Mouse (Mus musculus): ENCODE results near the gene Gstm3.
"Not testable (repeated sequence)": the region's sequence is repeated elsewhere in the genome, so short reads cannot be mapped to it uniquely, and the experiment has no call there.

Gene Gstm3

DNA sequence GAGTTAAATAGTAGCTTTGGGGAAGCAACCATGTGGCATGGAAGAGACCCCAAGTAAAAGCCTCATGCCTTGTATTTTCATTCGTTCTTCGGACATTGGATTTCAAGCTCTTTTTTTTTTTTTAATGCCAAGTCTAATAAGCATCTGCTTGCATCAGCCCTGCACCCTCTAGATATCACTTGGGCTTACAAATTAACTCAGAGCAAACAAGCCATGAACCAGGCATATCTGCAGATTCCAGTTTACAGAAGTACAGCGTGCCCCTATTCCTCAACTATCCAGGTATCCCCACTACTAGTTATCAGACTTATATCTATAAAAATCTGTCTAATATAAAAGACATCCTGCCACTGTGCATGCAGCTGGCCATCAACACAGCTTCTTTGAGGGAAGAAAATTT is 3.0 kb upstream of the Gstm3 start:
- no peak for DNase-seq

DNA sequence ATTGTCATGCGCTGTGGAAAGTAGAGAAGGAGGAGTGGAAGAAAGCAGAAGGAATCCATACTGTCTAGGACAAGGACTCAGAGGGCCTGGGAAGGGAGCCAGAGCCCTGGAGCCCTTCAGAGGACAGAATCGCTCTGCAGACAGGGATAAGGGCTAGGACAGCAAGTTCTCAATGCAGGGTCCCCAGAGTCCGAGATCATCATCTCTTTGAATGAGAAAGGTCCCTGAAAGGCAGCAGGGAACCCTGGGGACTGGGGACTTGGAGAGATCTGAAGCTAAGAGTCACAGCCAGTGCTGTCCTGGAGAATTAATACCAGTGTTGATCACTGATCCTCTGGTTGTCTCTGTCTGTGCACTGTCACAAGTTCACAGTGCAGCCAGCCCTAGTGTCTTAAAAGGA is 2.0 kb upstream of the Gstm3 start:
- DNase-seq, result not testable (repeated sequence)

DNA sequence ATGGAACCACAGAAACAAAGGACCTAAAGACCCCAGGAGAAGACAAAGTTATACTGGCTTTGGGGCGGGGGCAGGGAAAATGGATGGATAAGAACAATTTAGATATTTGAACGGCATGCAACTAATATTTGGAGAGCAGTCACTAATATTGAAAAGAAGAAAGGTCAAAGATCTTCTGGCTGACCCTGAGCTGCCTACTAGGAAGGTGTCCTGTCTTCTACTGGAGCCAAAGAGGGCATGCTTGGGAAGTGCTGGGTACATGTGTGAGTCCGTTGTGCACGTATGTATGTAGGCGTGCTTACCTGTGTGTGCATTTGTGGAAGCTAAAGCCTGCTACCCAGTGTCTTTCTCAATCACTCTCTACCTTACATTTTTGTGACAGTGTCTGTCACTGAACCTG is 2.5 kb downstream of the Gstm3 start:
- DNase-seq, result no peak

DNA sequence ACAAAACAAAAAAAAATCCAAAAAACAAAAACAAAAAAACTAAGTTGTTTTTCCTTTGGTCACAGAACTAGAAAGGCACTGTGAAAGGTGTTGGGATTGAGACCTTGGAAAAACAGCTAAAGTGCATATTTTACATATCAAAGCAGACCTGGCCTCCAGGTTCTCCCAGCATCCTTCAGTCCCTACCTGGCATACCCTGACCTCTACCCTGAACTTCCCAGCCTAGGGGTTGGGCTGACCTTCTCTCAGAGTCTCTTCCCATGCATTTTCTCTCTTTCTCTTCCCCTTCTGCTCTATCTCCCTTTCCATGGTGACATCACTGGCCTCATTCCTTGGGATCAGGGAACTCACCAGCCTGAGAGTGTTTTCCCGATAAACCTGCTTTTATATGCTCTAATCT is 3.5 kb downstream of the Gstm3 start:
- DNase-seq, result no peak

DNA sequence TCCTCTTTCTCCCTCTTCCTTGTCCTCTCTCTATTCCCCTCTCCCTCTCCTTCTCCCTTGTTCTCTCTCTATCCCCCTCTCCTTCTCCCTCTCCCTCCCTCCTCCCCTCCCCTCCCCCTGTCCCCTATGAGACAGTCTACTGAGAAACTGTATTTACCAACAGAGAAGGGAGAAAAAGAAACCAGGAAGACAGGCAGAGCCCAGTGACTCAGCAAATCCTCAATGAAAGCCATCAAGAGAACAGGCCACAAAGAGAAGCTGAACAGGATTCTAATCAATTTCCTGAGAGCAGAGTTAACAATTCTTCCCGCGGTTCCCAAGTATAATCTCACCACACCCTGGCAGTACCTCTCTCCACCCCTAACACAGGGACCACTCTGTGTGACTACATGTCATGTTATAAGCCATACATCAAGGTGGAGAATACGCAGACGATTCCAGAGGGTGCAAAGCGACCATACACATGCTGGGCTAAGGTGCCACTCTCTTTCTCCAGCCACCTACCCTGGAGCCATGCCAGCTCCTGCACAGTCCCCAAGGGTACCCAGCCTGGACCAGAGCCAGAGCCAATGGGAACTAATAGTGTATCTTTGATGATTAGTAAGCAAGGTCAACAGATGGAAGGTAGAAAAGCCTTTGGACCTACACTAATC is 4.3 kb downstream of the Gstm3 start:
- no peak for DNase-seq

DNA sequence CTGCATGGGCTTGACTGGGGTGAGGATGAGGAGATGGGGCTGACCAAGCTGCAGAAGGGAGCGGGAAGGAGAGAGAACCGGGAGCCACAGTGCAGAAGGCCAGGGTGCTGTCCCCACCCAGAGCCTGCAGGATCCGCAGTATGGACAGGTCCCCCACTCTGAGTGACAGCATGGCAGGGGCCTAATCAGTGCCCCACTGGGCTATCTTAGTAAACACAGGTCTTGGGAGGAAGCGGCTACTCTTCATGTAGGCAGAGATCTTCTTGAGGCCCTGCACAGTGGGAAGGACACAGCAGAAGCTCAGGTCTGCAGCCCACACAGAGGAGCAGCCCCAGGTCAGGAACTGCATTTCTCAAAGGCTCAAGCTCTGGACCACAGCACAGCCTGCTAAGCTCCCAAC is 5.1 kb downstream of the Gstm3 start:
- no peak for DNase-seq

DNA sequence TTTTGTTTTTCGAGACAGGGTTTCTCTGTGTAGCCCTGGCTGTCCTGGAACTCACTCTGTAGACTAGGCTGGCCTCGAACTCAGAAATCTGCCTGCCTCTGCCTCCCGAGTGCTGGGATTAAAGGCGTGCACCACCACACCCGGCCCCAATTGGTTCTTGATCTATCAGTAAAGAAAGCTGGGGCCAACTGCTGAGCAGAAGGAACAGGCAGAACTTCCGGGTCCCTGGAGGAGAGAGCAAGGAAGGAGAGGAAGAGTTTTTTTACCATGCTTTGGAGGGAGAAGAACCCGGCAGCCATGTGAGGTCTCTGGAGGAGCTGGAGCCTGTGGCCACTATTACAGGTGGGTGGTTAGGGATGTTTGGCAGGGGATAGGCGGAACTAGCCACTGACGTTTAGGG is 13.8 kb downstream of the Gstm3 start:
- DNase-seq, result not testable (repeated sequence)

DNA sequence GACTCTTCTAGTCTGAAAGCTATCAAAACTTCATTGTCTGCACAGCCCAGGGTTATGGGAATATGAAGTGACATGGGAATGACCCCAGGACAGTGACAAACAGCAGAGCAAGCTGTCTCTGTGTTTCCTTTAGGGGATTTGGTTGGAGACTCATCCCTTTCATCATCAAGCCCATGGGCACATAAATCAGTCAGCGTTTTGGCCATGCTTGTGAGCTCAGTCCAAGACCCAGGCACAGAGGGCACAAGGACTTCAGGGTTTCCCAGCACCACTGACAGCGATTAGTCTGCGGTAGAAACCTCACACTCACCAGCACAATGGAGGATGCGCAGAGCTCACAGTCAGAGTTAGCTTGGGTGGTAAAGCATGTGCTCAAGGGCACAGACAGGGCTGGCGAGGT is 15.2 kb downstream of the Gstm3 start:
- DNase-seq, result no peak

DNA sequence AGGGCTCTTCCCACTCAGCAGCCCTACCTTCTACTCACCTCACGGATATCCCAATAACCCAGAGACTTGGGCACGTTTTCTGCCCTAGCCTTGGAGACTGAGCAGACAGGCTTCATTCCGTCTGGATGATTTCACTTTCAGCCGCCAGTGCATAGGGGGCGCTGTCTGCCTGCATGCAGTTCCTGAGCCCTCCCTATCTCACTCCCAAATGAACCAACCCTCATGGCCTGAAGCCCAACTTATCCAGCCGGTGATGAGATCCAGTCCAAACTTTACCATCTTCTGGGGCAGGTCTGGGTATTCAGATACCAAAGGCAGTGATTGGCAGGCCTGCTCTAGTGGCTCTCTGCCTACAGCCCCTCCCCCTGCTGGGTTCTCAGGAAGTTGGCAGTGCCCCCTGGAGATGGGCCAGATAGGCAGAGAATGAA is 15.7 kb downstream of the Gstm3 start:
- peak; percentile 81 to 83 for DNase-seq

DNA sequence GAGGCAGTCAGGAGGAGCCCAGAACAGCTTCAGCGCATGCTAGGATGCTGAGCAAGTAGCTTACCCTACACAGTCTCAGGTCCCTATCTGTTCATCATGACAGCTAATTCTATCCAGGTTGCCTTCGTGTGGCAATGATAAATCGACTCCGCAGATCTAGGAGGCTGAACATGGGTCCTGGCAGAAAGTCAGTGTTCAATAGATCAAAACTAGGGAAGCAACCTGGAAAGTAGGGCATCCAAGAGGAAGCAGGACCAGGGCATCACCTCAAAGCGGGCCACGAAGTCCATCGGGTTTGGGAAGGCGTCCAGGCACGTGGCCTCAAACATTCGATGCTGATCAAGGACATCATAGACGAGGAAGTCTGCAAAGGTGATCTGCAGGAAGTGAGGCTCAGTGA is 18.6 kb downstream of the Gstm3 start:
- no peak for DNase-seq

DNA sequence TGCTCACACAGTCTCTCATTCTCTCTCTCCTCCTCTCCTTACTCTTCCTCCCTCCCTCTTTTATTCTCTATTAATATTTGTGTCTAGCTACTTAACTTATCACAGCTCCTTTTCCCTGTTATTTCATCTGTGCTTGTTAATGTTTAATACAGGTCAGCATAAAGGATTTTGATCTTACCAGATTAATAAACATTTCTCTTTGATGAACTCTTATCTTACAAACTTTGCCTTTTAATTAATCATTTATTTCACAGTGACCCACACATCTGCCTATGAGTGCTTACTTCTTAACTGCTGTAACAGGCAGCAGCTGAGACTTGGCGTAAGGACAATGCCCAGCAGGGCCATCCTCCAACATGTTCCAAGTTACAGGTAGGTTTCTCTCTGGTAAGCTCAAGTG is 19.6 kb downstream of the Gstm3 start:
- not testable (repeated sequence) for DNase-seq

DNA sequence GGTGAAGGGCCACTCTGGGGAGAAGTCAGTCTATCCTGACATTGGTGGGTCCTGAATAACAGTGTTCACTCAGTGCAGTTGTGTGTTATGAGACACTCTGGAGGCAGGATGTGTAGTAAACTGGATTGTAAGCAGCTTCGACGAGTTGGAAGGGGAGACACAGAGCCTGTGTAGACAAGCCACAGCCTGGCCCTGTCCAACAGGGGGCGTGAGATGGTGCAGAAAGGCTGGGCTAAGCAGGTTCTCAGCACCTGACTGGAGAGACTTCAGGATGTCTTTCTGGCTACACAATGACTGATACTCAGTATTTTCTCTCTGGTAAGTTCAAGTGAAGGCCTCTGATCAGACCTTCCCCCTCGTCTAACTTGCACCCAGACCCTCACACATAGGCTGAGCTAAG is 23.4 kb downstream of the Gstm3 start:
- no peak for DNase-seq

DNA sequence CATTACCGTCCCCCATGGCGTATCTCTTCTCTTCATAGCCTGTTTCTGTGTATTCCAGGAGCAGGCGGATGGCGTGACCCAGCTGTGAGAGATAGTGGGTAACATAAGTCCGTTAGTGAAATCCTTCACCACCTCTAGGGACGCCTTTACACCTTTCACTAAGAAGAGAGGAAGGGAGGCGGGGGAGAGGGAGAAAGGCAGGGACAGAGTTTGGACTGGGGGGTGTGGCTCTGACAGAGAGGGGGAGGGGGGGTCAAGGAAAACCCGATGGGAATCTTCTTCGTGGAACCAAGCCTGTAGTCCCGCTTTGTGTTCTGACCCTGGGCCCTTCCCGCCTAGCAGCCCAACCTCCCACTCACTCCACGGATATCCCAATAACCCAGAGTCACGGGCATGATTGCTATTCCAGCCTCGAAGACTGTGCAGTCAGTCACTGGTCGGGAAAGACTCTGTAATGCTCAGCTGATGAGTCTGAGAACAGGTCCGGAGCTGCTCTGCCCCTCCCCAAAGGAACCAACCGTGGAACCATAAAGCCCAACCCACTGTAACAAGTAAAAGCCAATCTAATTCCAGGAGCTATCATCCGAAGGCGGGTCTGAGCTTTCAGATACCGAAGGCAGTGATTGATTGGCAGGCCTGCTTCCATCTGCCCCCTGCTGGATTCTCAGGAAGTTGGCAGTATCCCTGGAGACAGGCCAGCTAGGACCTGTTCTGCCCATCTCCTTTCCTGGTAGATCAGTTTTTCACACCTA is 25.7 kb downstream of the Gstm3 start, which contains the start of gene Gstm6:
Gstm6 (minus strand) TSS at position 511 of the 752 bp plus-strand sequence.
- peak; percentile 42 to 67 for DNase-seq

DNA sequence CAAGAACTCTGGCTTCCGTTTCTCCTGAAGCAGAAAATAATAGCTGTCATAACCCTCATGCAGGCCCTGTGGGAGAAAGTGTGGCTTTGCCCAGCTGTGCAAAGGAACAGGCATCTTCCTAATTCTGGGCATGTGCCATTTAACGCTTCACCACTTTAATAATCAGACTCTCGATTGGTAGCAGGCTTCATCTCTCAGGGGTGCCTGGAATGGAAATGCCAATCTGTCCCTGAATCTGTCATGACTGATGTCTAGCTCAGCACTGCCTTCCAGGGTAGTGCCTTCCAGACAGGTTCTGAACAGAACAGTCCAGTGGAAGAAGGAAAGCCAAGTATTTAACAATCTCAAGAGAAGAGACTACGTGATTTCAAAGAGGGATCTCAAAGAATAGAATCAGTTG is 27.8 kb downstream of the Gstm3 start:
- DNase-seq, result no peak

DNA sequence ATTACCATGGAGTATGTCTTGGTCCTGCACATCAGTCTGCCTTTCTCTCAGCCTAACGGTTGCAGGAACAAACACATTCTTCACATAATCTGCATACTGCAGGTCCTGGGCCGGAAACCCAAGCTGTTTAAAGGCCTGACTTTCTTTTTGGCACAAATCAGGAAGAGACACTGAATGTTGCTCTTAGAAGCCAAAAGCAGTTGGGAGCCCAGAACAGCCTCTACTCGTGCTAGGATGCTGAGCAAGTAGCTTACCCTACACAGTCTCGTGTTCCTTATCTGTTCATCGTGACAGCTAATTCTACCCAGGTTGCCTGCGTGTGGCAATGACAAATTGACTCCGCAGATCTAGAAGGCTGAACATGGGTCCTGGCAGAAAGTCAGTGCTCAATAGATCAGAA is 28.6 kb downstream of the Gstm3 start:
- DNase-seq, result no peak

DNA sequence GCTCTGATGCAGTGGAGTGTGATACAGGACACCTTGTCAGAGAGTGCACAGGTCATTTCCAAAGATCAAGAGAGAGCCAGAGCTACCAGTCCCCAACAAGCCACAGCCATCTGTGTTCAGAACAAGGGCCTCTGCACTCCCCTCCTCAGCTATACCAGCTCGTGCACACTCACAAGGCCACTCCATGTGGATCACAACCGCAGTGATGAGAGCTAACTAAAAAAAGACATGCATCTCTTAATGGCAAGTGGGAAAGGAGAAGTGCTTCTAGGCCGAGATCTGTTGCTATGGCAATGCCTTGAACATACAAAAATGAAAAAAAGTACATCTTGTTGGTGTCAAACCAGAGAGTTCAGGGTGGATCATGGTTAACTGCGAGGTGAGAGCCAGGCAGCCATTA is 29.3 kb downstream of the Gstm3 start:
- no peak for DNase-seq

DNA sequence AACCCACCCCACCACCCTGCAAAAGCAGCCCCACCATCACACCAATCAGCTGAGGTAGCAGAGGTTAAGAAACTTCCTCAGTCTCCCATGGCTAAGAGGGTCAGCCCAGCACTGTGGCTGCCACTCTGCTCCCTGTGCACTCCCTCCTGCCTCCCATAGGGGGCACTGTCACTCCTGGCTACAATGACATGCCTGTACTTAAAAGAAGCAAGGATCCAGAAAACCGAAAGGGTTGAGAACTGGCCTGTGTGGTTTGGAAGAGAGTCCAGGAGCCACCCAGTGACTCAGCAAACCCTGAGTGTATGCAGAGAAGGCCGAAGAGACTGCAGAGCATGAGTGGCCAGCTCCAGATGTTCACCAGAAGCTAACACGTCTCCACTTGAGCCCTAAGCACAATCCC is 29.7 kb downstream of the Gstm3 start:
- peak; percentile 75 to 80 for DNase-seq

DNA sequence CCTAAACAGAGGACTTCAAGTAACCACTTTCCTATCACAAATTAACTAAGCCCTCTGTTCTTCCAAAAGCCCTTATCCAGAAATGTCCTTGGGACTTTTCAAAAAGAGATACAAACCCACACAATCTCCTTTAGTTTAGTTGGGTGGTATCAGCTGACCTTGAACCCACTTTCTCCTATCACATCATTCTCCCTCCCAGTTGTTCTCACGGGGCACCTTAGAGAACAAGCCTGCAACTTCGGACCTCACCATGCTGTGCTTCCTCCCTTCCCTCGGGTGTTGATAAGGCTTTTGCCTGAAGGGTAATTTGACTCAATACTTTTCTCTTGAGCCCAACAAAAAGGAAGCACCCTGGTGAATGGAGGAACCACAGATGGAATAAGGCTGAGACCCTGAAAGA is 33.2 kb downstream of the Gstm3 start:
- no peak for DNase-seq

DNA sequence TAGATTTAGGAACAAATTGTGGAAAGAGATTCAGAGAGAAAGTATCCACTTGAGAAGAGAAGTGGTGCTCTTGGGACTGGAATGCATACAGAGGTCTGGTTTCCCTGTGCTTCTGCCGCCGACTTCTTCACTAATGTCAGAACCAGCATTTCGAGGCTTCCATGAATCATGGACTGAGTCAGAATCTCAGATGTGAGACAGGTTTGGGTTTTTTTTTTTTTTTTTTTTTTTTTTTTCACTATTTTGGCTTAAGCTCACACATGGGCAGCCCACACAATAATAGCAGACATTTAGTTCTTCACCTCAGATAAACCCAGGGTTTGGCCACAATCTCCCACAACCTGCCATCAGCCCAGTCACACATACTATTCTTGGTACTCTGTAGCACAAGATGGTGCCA is 33.8 kb downstream of the Gstm3 start:
- DNase-seq, result no peak

DNA sequence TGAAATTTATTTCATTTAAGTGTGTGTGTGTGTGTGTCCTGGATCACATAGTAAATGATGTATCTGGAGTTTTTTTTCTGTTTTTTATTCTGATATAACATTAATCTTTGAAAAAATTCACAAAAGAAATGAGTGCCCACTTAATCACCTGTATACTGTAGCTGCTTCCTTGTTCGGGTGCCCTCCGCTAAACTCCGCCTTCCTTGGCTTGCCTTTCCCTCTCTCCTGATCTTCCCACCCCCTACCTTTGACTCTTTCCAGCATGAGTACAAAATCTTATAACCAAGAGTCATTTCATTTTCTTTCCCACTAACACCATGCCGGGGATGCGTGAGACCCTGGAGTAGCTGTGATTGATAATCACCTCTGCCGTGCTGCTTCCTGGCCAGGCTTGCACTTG is 37.0 kb downstream of the Gstm3 start:
- no peak for DNase-seq

DNA sequence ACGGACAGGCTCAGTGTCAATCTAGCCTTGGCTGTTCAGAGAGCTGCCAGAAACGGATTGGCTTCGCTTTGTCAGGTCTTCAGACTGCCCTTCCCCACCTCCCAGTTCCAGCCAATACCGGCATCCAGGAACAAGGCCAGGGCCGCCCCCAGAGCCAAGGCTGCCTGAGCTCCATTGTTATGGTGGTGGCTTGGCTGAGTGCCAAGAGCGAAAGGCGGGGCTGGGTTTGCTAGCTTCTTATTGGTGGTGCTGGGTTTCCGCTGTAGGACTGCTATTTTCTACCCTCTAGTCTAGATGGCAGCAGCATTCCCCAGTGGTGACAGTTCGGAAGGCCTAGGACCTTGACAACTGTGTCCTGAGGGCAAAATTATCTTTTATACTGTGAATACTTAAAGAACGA is 37.4 kb downstream of the Gstm3 start, which contains the start of gene Gstm7:
Gstm7 (minus strand) TSS at position 148 of the 400 bp plus-strand sequence.
- DNase-seq, result peak; percentile 98 to 99

DNA sequence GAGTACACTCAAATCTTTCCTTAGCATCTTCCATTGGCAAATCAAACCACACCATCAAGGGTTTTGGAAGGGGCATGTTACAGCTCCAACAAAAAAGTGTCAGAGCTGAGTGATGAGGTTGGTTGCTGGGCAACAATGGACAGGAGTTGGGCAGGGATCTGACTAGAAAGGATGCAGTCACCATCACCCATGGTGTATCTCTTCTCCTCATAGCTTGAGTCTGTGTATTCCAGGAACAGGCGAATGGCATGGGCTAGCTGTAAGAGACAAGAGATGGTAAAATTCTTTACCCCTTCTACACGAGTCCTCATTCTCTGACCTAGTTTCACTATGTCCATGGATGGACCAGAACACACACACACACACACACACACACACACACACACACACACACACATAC is 37.9 kb downstream of the Gstm3 start:
- no peak for DNase-seq

DNA sequence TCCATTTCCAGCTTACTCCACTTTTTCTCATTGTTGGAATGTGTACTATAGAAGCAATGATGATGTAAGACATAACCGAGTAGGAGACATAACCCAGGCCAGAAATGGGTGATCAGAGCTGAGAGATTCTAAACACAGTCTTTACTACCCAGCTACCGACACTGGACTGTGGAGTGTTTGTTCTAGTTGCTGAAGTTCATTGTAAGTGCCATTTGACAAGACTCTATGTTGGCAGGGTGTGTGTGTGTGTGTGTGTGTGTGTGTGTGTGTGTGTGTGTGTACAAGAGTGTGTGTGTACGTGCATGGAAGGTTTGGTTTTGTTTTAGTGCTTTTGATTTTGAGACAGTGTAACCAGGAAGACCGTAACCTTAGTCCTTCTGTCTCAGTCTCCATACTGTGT is 39.4 kb downstream of the Gstm3 start:
- no peak for DNase-seq

DNA sequence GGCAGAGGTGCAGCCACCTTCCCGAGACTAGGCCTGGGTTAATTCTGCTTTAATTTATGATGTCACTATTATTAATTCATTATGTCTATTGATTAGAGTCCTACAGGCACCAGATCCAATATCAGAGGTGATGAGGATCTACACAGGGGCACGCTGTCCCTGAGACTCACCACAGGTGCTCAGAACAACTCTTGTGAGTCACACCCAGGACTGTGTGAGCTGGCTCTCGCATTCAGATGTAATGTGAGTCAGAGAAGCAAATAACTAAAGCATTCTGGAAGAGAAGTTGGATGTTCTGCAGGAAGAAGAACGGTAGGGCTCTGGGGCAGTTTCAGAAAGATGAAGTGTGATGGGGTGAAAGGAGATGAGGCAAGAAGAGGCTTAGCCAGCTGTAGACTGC is 39.8 kb downstream of the Gstm3 start:
- DNase-seq, result no peak

DNA sequence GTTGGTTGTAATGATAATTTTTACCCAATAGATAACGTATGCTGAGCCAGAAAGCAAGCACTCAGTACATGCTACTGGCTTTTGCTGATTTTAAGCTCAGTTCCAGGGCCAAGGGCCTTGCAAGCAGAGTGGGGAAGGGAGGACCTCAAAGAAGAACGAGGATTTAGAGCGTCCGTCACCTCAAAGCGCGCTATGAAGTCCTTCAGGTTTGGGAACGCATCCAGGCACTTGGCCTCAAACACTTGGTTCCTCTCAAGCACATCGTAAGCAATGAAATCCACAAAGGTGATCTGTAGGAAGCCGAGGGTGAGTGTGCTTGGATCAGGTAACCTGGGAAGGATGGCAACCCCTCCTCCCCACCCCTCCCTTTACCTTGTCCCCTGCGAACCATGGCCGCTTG is 40.4 kb downstream of the Gstm3 start:
- DNase-seq, result no peak

All from kidney, postnatal 4 days (tissue).